Mouse (Mus musculus) layer of hippocampus, adult 18-20 months (tissue): Measurements from ENCODE around the gene Wdr53. TPM values are rescaled to one million over a fixed set of nuclear protein-coding genes. Genes with fewer than 3 reads are reported as not detected.
A peak's percentile ranks its signal among the peaks of the same experiment; 100 is the strongest.
"Not testable (repeated sequence)": the region's sequence is repeated elsewhere in the genome, so short reads cannot be mapped to it uniquely, and the experiment has no call there.

ENCODE experiments used
- DNase-seq, 2 experiments: peaks; one replicate each; pipeline ENCODE4 v3.0.0; 2022; ENCODE audit warnings: low spot score in 2 of 2
- microRNA-seq, 2 experiments: library from miRNA; unstranded; fragments of <30 nt; microRNA quantifications; one replicate each; pipeline ENCODE4 v1.2.0; 2021
- total RNA-seq, 2 experiments: library from RNA; stranded (reverse); gene quantifications; 2 replicates each; pipeline ENCODE4 v1.2.3; 2021

Wdr53 gene
- total RNA-seq, 2 experiments from 2014 or later: 13.2 to 14.0 TPM

DNA sequence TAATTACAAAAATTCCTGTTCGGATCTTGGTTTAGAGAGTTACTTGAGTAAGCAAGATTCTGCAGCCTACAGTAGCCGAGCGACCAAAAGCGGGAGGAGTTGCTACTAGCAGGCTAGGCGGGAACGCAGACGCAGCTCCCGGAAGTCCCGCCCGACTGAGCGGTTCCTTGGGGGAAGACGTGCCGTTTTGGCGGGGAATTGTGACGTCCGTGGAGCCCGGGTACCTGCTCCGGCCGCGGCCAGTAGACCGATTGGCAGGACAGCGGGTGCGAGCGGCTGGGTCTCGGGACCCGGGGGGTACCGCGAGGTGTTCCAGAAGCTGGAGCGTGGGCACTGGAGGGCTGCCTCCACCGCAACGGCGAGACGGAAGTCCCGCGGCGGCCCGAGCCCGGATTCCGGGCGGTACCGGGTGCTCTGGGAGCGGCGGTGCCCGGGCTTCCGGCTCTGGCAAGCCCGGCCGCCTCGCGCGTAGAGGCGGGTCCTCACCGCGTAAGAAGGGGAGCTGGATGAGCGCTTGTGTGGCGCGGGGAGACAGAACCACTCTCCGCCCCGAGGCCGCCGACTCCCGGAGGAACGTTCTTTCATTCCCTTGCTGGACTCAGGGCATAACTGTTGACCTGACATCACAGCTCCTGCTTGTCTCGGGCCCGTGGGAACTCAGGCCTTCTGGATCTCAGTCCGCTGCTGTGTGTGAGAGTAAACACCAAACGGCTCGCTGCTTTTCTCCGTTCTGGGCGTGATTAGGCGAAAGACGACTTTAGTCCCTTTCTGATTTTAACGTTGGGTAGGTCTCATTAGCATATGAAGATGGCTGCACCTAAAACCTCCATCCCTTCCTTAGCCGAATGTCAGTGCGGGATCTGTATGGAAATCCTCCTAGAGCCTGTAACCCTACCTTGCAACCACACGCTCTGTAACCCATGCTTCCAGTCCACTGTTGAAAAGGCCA is 30.6 kb downstream of the Wdr53 start, which contains the start of gene Rnf168:
TSS of gene Rnf168 (plus strand) at position 152 of the 949 bp plus-strand sequence.
- DNase-seq: peak; percentile 85 to 92

DNA sequence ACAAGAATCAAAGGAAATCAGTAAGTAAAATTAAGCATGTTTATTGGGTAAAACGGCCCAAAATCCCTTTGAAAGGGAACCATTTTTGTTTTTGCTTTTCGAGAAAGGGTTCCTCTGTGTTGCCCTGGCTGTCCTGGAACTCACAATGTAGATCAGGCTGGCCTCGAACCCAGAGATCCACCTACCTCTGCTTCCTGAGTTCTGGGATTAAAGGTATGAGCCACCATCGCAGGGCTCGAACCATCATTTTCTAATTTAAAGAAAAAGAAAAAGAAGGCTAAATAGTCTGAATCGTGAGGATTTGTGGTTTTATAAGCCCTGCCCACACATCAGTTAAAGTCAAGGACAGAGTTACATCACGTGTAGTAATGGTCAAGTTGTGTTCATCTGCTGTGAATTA is 31.4 kb downstream of the Wdr53 start:
- no peak for DNase-seq

DNA sequence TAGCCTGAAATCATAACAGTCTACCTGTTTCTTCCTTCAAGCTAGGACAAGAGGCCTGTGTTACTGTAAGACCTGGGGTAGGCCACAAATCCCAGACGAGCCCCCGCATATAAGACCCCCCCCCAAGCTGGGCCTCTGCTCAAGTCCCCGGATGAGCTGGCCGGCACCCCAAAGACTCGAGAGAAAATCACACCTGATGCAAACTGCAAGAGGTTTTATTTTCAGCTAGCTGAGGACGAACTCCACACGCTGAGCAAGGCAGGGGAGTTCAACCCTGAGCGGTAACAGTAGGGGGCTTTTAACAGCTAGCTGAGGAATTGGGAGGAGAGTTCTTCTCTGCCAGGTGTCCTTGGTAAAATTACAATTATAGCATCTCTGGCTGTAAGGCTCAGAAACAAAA is 33.2 kb downstream of the Wdr53 start:
- DNase-seq: no peak

DNA sequence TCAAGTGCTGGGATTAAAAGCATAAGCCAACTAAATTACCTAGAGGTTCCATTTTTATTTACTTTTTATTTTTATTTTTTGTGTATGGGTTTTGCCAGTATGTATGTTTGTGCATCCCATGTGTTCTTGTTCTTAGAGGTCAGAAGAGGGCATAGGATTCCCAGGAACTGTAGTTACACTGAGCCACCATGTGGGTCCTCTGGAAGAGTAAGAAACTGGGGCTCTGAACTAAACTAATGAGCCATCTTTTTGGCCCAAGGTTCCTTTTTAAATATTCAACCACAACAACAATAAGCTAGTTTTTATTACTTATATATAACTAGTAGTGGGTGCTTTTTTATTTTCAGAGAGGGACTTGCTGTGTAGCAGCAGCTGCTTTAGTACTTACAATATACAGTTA is 35.6 kb downstream of the Wdr53 start:
- no peak for DNase-seq

DNA sequence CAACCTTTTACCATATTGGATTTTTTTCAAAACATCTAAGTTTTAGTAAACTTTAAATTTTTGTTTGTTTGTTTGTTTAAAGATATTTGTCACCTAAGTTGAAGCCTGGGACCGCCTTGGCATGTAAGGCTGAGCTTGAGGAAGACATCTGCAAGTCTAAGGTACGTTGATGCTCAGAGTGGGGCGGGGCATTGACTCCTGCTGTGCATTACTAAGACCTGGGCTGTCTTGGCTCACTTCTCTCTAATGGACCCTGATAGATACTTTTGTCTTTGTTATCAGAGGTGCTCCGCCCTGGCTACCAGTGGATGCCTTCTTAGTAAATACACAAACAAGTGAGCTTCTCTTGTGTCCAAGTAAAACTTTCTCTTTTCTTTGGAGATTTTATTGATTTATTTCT is 44.8 kb downstream of the Wdr53 start:
- DNase-seq: no peak

DNA sequence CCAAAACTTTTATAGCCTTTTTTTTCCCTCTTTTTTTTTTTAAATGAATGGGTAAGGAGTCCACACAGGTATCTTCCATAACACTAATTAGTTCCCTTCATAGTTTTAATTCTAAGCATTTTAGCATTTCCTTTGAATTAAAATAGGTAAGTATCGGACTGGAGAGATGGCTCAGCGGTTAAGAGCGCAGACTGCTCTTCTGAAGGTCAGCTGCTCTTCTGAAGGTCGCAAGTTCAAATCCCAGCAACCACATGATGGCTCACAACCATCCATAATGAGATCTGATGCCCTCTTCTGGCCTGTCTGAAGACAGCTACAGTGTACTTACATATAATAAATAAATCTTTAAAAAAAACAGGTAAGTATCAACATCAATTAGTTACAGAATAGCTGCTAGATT is 52.6 kb downstream of the Wdr53 start:
- not testable (repeated sequence) for DNase-seq

DNA sequence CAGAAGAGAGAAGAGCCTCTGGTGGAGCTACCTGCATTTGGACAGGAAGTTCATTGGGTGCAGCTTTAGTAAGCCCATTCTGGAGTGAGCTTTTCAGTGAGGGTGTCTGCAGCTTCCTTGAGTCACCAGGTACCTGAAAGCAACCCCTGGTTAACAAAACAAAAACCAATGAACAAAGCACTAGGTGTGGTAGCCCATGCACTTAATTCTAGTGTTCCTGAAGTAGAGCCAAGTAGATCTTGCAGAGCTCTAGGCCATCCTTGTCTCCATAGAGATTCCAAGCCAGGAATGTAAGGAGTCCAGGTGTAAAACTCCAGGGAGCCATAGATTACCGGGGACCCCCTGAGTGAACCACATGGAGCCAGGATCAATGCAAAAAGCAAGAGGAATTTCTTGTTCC is 56.0 kb downstream of the Wdr53 start:
- no peak for DNase-seq

DNA sequence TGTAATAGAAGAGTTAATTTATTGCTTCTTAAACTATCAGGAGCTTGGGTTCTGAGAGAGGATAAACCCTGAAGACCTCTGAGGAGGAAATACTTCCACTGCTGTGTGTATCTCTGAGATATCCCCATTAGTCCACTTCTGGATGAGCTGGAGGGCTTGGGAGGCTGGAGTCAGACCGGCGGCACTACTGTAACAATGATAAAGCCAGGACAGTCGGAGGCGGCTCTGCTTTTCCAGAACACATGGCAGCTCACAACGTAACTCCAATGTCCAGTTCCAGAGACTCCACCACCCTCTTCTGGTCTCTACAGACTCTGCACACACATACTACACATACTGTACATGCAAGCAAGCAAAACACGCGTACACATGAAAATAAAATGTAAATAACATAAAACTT is 56.9 kb downstream of the Wdr53 start:
- DNase-seq: no peak

Small RNA genes within 50 kb of the gene (microRNA-seq; reads per million reads assigned to microRNA genes)
- 0 reads per million in 2 experiments for gene Mir1946a

Other genes starting within 250 kb of the Wdr53 start
- 10 to 100 TPM; 37.7 to 39.0 TPM for gene Senp5, start 243.9 kb upstream of the Wdr53 start, total RNA-seq
- gene Pak2, start 167.9 kb upstream of the Wdr53 start, total RNA-seq: 10 to 100 TPM; 28.7 to 29.8 TPM
- 10 to 100 TPM; 23.4 to 25.2 TPM for gene Pigx, start 147.5 kb upstream of the Wdr53 start, total RNA-seq
- gene Cep19, start 147.4 kb upstream of the Wdr53 start, total RNA-seq: 10 to 100 TPM; 65.8 to 66.3 TPM
- gene Nrros, start 81.6 kb upstream of the Wdr53 start, total RNA-seq: 10 to 100 TPM; 10.1 to 12.4 TPM
- gene Bex6, start 67.4 kb upstream of the Wdr53 start, total RNA-seq: not detected
- 10 to 100 TPM; 46.3 to 47.5 TPM for gene Fbxo45, start 69 bp upstream of the Wdr53 start, total RNA-seq
- under 1 TPM; 0.30 to 0.45 TPM for gene Smco1, start 24.2 kb downstream of the Wdr53 start, total RNA-seq
- 10 to 100 TPM; 26.7 to 30.9 TPM for gene Rnf168, start 30.2 kb downstream of the Wdr53 start, total RNA-seq
- gene Ubxn7, start 85.0 kb downstream of the Wdr53 start, total RNA-seq: 10 to 100 TPM; 46.4 to 52.4 TPM
- gene Tm4sf19, start 153.3 kb downstream of the Wdr53 start, total RNA-seq: not detected
- gene Tctex1d2, start 172.5 kb downstream of the Wdr53 start, total RNA-seq: 10 to 100 TPM; 11.9 to 15.5 TPM
- gene Pcyt1a, start 183.7 kb downstream of the Wdr53 start, total RNA-seq: 10 to 100 TPM; 31.0 to 36.9 TPM
- gene Slc51a, start 240.7 kb downstream of the Wdr53 start, total RNA-seq: not detected
- not detected for gene Zdhhc19, start 249.0 kb downstream of the Wdr53 start, total RNA-seq